Mouse (Mus musculus) CH12.LX (cell line): ENCODE measurements at regions not wholly inside any gene's neighbourhood (a gene's known extent, or its start where the extent isn't known, plus 50 kb on each side); places are given as distances from the start of the nearest gene placed in this dataset.

ENCODE experiments used
- DNase-seq: peaks from one replicate; pipeline ENCODE4 v3.0.0-alpha.2; 2013; ENCODE audit errors: extremely low read depth
- H3K27ac ChIP-seq: 2 replicates; pipeline ENCODE4 v1.5.1; 2012; ENCODE audit warnings: low read depth, mild to moderate bottlenecking, control low read depth, moderate library complexity; ENCODE audit not compliant: insufficient read depth
- H3K27me3 ChIP-seq: replicated peaks from 2 replicates; pipeline ENCODE3; 2012; ENCODE audit warnings: inconsistent platforms
- H3K36me3 ChIP-seq, 2 experiments: replicated peaks in 1 of 2; 2 replicates each; pipeline versions ENCODE3 to v1.6.1; 2012; ENCODE audit warnings: inconsistent platforms in 1 of 2, low read length in 1 of 2, mild to moderate bottlenecking in 1 of 2, mixed read lengths in 1 of 2, moderate library complexity in 1 of 2; ENCODE audit not compliant: control insufficient read depth in 1 of 2, insufficient read depth in 1 of 2
- H3K4me1 ChIP-seq, 2 experiments: 2 replicates each; pipeline ENCODE4 v1.6.1; 2012; ENCODE audit warnings: inconsistent platforms in 1 of 2, moderate library complexity in 1 of 2; ENCODE audit not compliant: insufficient read depth in 2 of 2, control insufficient read depth in 1 of 2
- H3K4me2 ChIP-seq: 2 replicates; pipeline ENCODE4 v1.6.1; 2012; ENCODE audit warnings: low read depth, mild to moderate bottlenecking, control low read depth; ENCODE audit not compliant: poor library complexity, insufficient read depth, severe bottlenecking
- H3K4me3 ChIP-seq, 3 experiments: fragments of 150-350 bp in 1 of 3; sonication (generic) in 1 of 3; replicated peaks in 1 of 3; 2 replicates each; pipeline versions ENCODE3 to v1.5.1; 2011 to 2012; ENCODE audit warnings: low read depth in 2 of 3, low read length in 2 of 3, mild to moderate bottlenecking in 2 of 3, moderate library complexity in 2 of 3, control low read depth in 1 of 3, improper control_type of control experiment in 1 of 3, inconsistent platforms in 1 of 3, mixed read lengths in 1 of 3; ENCODE audit not compliant: poor library complexity in 1 of 3
- H3K79me2 ChIP-seq: replicated peaks from 2 replicates; pipeline ENCODE4 v1.6.1; 2012; ENCODE audit warnings: mild to moderate bottlenecking, moderate library complexity; ENCODE audit not compliant: control insufficient read depth, poor library complexity, insufficient read depth, severe bottlenecking; ENCODE audit errors: extremely low read depth
- H3K9ac ChIP-seq: 2 replicates; pipeline ENCODE4 v1.6.1; 2012; ENCODE audit warnings: low read depth, mild to moderate bottlenecking, control low read depth, moderate library complexity; ENCODE audit not compliant: insufficient read depth
- H3K9me3 ChIP-seq: replicated peaks from 2 replicates; pipeline ENCODE3; 2012; ENCODE audit warnings: low read length, inconsistent platforms, mixed read lengths
- BHLHE40 ChIP-seq: IDR thresholded peaks from 2 replicates; pipeline ENCODE4 v1.6.1; 2011; ENCODE audit warnings: mild to moderate bottlenecking, low read depth, low read length, improper control_type of control experiment
- CHD1 ChIP-seq: IDR thresholded peaks from 2 replicates; pipeline ENCODE4 v1.6.1; 2012; ENCODE audit warnings: low read depth, low read length, improper control_type of control experiment, inconsistent platforms
- CTCF ChIP-seq, 2 experiments: IDR thresholded peaks in 1 of 2; conservative IDR thresholded peaks in 1 of 2; 2 replicates each; pipeline ENCODE4 v1.5.1; 2011 to 2012; ENCODE audit warnings: low read depth in 2 of 2, low read length in 2 of 2, improper control_type of control experiment in 1 of 2, inconsistent platforms in 1 of 2, mild to moderate bottlenecking in 1 of 2, moderate library complexity in 1 of 2
- E2F4 ChIP-seq: IDR thresholded peaks from 2 replicates; pipeline ENCODE4 v1.6.1; 2011; ENCODE audit warnings: low read depth, low read length, improper control_type of control experiment; ENCODE audit not compliant: insufficient replicate concordance
- ELF1 ChIP-seq: IDR thresholded peaks from 2 replicates; pipeline ENCODE4 v1.6.1; 2014; ENCODE audit warnings: low read depth, mild to moderate bottlenecking, inconsistent platforms, low read length, improper control_type of control experiment
- EP300 ChIP-seq: IDR thresholded peaks from 2 replicates; pipeline ENCODE4 v1.6.1; 2011; ENCODE audit warnings: low read length, improper control_type of control experiment
- ETS1 ChIP-seq: conservative IDR thresholded peaks from 2 replicates; pipeline ENCODE4 v1.6.1; 2012; ENCODE audit warnings: low read depth, mild to moderate bottlenecking, inconsistent platforms, low read length, improper control_type of control experiment, moderate library complexity
- GABPA ChIP-seq: IDR thresholded peaks from 2 replicates; pipeline ENCODE4 v1.6.1; 2012; ENCODE audit warnings: low read depth, low read length, improper control_type of control experiment, inconsistent platforms; ENCODE audit not compliant: insufficient replicate concordance
- HCFC1 ChIP-seq: IDR thresholded peaks from 2 replicates; pipeline ENCODE4 v1.6.1; 2012; ENCODE audit warnings: low read depth, mild to moderate bottlenecking, inconsistent platforms, low read length, improper control_type of control experiment
- IRF4 ChIP-seq: IDR thresholded peaks from 2 replicates; pipeline ENCODE4 v1.6.1; 2014; ENCODE audit warnings: low read depth, mild to moderate bottlenecking, inconsistent platforms, low read length, improper control_type of control experiment
- JUND ChIP-seq: conservative IDR thresholded peaks from 2 replicates; pipeline ENCODE4 v1.6.1; 2011; ENCODE audit warnings: low read depth, low read length, improper control_type of control experiment
- KAT2A ChIP-seq: IDR thresholded peaks from 2 replicates; pipeline ENCODE4 v1.6.1; 2012; ENCODE audit warnings: low read length, improper control_type of control experiment, inconsistent platforms; ENCODE audit not compliant: insufficient replicate concordance
- MAFK ChIP-seq: IDR thresholded peaks from 2 replicates; pipeline ENCODE4 v1.6.1; 2011; ENCODE audit warnings: low read length, improper control_type of control experiment; ENCODE audit not compliant: insufficient replicate concordance
- MAX ChIP-seq: IDR thresholded peaks from 2 replicates; pipeline ENCODE4 v1.6.1; 2011; ENCODE audit warnings: low read length, improper control_type of control experiment
- MAZ ChIP-seq: IDR thresholded peaks from 2 replicates; pipeline ENCODE4 v1.6.1; 2012; ENCODE audit warnings: low read depth, mild to moderate bottlenecking, inconsistent platforms, low read length, improper control_type of control experiment, moderate library complexity
- MEF2A ChIP-seq: IDR thresholded peaks from 2 replicates; pipeline ENCODE4 v1.6.1; 2014; ENCODE audit warnings: low read depth, mild to moderate bottlenecking, inconsistent platforms, low read length, improper control_type of control experiment, borderline replicate concordance
- MYC ChIP-seq: IDR thresholded peaks from 2 replicates; pipeline ENCODE4 v1.6.1; 2011; ENCODE audit warnings: low read depth, mild to moderate bottlenecking, improper control_type of control experiment, low read length
- NRF1 ChIP-seq: IDR thresholded peaks from 2 replicates; pipeline ENCODE4 v1.6.1; 2014; ENCODE audit warnings: low read depth, mild to moderate bottlenecking, inconsistent platforms, low read length, improper control_type of control experiment, moderate library complexity
- PAX5 ChIP-seq: IDR thresholded peaks from 2 replicates; pipeline ENCODE4 v1.6.1; 2012; ENCODE audit warnings: low read length, inconsistent platforms, mixed read lengths
- POLR2AphosphoS2 ChIP-seq: IDR thresholded peaks from 2 replicates; pipeline ENCODE4 v1.6.1; 2011; ENCODE audit warnings: low read depth, low read length, improper control_type of control experiment
- RAD21 ChIP-seq: IDR thresholded peaks from 2 replicates; pipeline ENCODE4 v1.6.1; 2011; ENCODE audit warnings: low read depth, mild to moderate bottlenecking, low read length, improper control_type of control experiment, moderate library complexity
- SIN3A ChIP-seq: IDR thresholded peaks from 2 replicates; pipeline ENCODE4 v1.6.1; 2012; ENCODE audit warnings: low read length, improper control_type of control experiment, inconsistent platforms
- TCF12 ChIP-seq: IDR thresholded peaks from 2 replicates; pipeline ENCODE4 v1.6.1; 2014; ENCODE audit warnings: low read depth, mild to moderate bottlenecking, inconsistent platforms, low read length, improper control_type of control experiment
- UBTF ChIP-seq: IDR thresholded peaks from 2 replicates; pipeline ENCODE4 v1.6.1; 2012; ENCODE audit warnings: low read depth, mild to moderate bottlenecking, inconsistent platforms, low read length, improper control_type of control experiment, moderate library complexity
- USF1 ChIP-seq: IDR thresholded peaks from 2 replicates; pipeline ENCODE4 v1.6.1; 2014; ENCODE audit warnings: low read depth, mild to moderate bottlenecking, inconsistent platforms, low read length, improper control_type of control experiment
- USF2 ChIP-seq: conservative IDR thresholded peaks from 2 replicates; pipeline ENCODE4 v1.6.1; 2011; ENCODE audit warnings: low read depth, low read length, improper control_type of control experiment
- ZC3H11A ChIP-seq: IDR thresholded peaks from 2 replicates; pipeline ENCODE4 v1.6.1; 2012; ENCODE audit warnings: low read depth, mild to moderate bottlenecking, inconsistent platforms, low read length, improper control_type of control experiment
- dilution Hi-C: fragments of 300-500 bp; cut with MboI; formaldehyde crosslinking; loops from 2 replicates; pipeline ENCODE4 v1.14.3; 2020; ENCODE audit warnings: low sequenced_read_pairs; ENCODE audit not compliant: extremely low pct_unique_long_range_greater_than_20kb, extremely low pct_ligation_motif_present
- in situ Hi-C: fragments of 300-500 bp; cut with MboI; formaldehyde crosslinking; loops from 3 replicates; pipeline ENCODE4 v1.14.3; 2019; ENCODE audit warnings: low sequenced_read_pairs, low pct_ligation_motif_present, low pct_unique_long_range_greater_than_20kb, mixed read lengths

- dilution Hi-C loops: no loop called here
- H3K4me1 ChIP-seq: peaks cover 2 to 13% of the 10 kb centered on the region in 2 experiments; a peak in 2 of 4 replicates
- no peaks in the 10 kb centered on the region for H3K9me3 ChIP-seq
- H3K27ac ChIP-seq: no peak overlapping the region
- H3K4me3 ChIP-seq: no peak overlapping the region
- H3K9ac ChIP-seq: no peak overlapping the region
- no peak for TF ChIP-seq MEF2A
- no peak for TF ChIP-seq TCF12
- no peak for TF ChIP-seq IRF4
- TF ChIP-seq E2F4: no peak
- no peak for TF ChIP-seq EP300
- no peak for TF ChIP-seq MAZ
- no peak for TF ChIP-seq UBTF
- no peak for TF ChIP-seq USF1
- no peak for TF ChIP-seq JUND
- no peak for TF ChIP-seq CTCF (conservative IDR thresholded peaks at IDR 0.05 in 1 of 2, IDR thresholded peaks at IDR 0.05 in 1 of 2; ENCODE audit: low read depth in 2 of 2, low read length in 2 of 2)
- TF ChIP-seq ZC3H11A: no peak
- TF ChIP-seq KAT2A: no peak
- TF ChIP-seq HCFC1: no peak
- no peak for TF ChIP-seq MAX
- no peak for TF ChIP-seq MYC
- no peak for TF ChIP-seq PAX5
- TF ChIP-seq RAD21: no peak
- no peak for TF ChIP-seq POLR2AphosphoS2
- no peak for TF ChIP-seq ELF1
- TF ChIP-seq MAFK: no peak
- H3K36me3 ChIP-seq: no peaks in the 10 kb centered on the region
- no peaks in the 10 kb centered on the region for H3K79me2 ChIP-seq
- no peak for DNase-seq
- no peak overlapping the region for H3K4me2 ChIP-seq
- in situ Hi-C loops: no loop called here
- no peaks in the 10 kb centered on the region for H3K27me3 ChIP-seq
Observed at GRCm38 (mm10) chr7:117049249-117049648, 331.5 kb upstream of the Xylt1 start.

DNA sequence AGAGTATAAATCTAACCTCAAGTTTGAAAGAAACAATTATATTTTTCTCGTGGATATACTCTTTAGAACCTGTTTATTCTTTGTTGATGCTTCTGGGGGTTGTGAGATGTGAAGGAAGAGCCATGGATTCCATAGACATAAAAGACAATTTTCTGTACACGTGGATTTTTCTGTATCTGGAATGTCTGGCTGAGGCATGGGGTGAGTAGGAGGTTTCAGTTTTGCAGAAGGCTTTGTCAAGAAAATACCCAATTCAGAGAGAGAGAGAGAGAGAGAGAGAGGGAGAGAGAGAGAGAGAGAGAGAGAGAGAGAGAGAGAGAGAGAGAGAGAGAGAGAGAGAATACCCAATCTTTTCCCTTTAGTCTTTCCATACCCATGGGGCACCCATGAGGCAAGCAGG, 315.0 kb upstream of the Xylt1 start:
- Histone ChIP-seq H3K27ac (no peak overlapping the region), H3K4me1 (no peaks in the 10 kb centered on the region), H3K4me2 (no peak overlapping the region), H3K9me3 (no peaks in the 10 kb centered on the region), H3K4me3 (no peak overlapping the region), H3K79me2 (no peaks in the 10 kb centered on the region), H3K27me3 (no peaks in the 10 kb centered on the region), H3K9ac (no peak overlapping the region), H3K36me3 (no peaks in the 10 kb centered on the region)
- no peak for DNase-seq
- in situ Hi-C loops: no loop called here
- dilution Hi-C loops: no loop called here
- TF ChIP-seq CTCF (conservative IDR thresholded peaks at IDR 0.05 in 1 of 2, IDR thresholded peaks at IDR 0.05 in 1 of 2; ENCODE audit: low read depth in 2 of 2, low read length in 2 of 2): no peak
- no peak for TF ChIP-seq NRF1
- no peak for TF ChIP-seq KAT2A
- no peak for TF ChIP-seq CHD1
- no peak for TF ChIP-seq MAZ
- TF ChIP-seq BHLHE40: no peak
- no peak for TF ChIP-seq GABPA
- no peak for TF ChIP-seq EP300
- no peak for TF ChIP-seq ETS1
- TF ChIP-seq IRF4: no peak
- TF ChIP-seq USF2: no peak
- TF ChIP-seq ELF1: no peak
- no peak for TF ChIP-seq SIN3A
- TF ChIP-seq MAX: no peak
